Mouse (Mus musculus): ENCODE results near the gene Baz1a.

GRCm38 (mm10) chr12:55006071-55006470 lies 8.1 kb downstream of the Baz1a start:
- TF ChIP-seq CTCF (IDR thresholded peaks at IDR 0.05; ENCODE audit: extremely low read depth, insufficient read length, insufficient replicate concordance, low read depth, low read length) (no peak), POLR2A (IDR thresholded peaks at IDR 0.05; ENCODE audit: low read depth, low read length) (no peak)
